Mouse (Mus musculus) ES-E14 (cell line): ENCODE data around the gene Acadsb. TPM values are rescaled to one million over a fixed set of nuclear protein-coding genes. Genes with fewer than 3 reads are reported as not detected.

Source experiments
- DNase-seq: peaks from one replicate; pipeline ENCODE4 v3.0.0-alpha.2; 2013; ENCODE audit warnings: low read depth, low spot score
- H3K27ac ChIP-seq: 2 replicates; pipeline ENCODE4 v1.5.1; 2012; ENCODE audit warnings: low read depth, mild to moderate bottlenecking, low read length, moderate library complexity, mixed read lengths; ENCODE audit not compliant: poor library complexity, insufficient read depth, severe bottlenecking
- H3K36me3 ChIP-seq: 2 replicates; pipeline ENCODE4 v1.6.1; 2012; ENCODE audit warnings: mild to moderate bottlenecking, low read length, moderate library complexity, mixed read lengths; ENCODE audit not compliant: control insufficient read depth, poor library complexity, insufficient read depth, severe bottlenecking
- H3K4me1 ChIP-seq, 2 experiments: fragments of 150-350 bp in 1 of 2; sonication (generic) in 1 of 2; 2 replicates each; pipeline ENCODE4 v1.6.1; 2012; ENCODE audit warnings: low read length in 2 of 2, mild to moderate bottlenecking in 1 of 2, mixed read lengths in 1 of 2; ENCODE audit not compliant: control insufficient read depth in 2 of 2, insufficient read depth in 2 of 2, poor library complexity in 1 of 2
- H3K4me3 ChIP-seq, 2 experiments: fragments of 150-350 bp in 1 of 2; sonication (generic) in 1 of 2; 2 replicates each; pipeline ENCODE4 v1.5.1; 2012; ENCODE audit warnings: low read length in 2 of 2, low read depth in 1 of 2, mild to moderate bottlenecking in 1 of 2, mixed read lengths in 1 of 2; ENCODE audit not compliant: insufficient read depth in 1 of 2, poor library complexity in 1 of 2, severe bottlenecking in 1 of 2
- H3K9ac ChIP-seq: 2 replicates; pipeline ENCODE4 v1.6.1; 2012; ENCODE audit warnings: low read depth, mild to moderate bottlenecking, low read length, mixed read lengths; ENCODE audit not compliant: poor library complexity, insufficient read depth, severe bottlenecking
- H3K9me3 ChIP-seq: fragments of 150-350 bp; sonication (generic); 2 replicates; pipeline ENCODE4 v1.6.1; 2012; ENCODE audit warnings: low read depth, mild to moderate bottlenecking, low read length; ENCODE audit not compliant: control insufficient read depth, insufficient read depth
- CHD2 ChIP-seq: IDR thresholded peaks from 2 replicates; pipeline ENCODE4 v1.6.1; 2014; ENCODE audit warnings: mild to moderate bottlenecking, low read depth, low read length, inconsistent platforms
- HCFC1 ChIP-seq: IDR thresholded peaks from 2 replicates; pipeline ENCODE4 v1.6.1; 2012; ENCODE audit warnings: low read length, inconsistent platforms, borderline replicate concordance; ENCODE audit not compliant: insufficient read depth
- MAFK ChIP-seq: IDR thresholded peaks from 2 replicates; pipeline ENCODE4 v1.6.1; 2014; ENCODE audit warnings: mild to moderate bottlenecking, low read depth, low read length, inconsistent platforms; ENCODE audit not compliant: insufficient read depth
- ZC3H11A ChIP-seq: IDR thresholded peaks from 2 replicates; pipeline ENCODE4 v1.6.1; 2012; ENCODE audit warnings: low read depth, mild to moderate bottlenecking, inconsistent platforms, low read length, borderline replicate concordance
- ZNF384 ChIP-seq: IDR thresholded peaks from 2 replicates; pipeline ENCODE4 v1.6.1; 2012; ENCODE audit warnings: low read depth, low read length, inconsistent platforms
- in situ Hi-C, 2 experiments: fragments of 600-800 bp; cut with MboI; formaldehyde crosslinking; loops; one replicate each; pipeline ENCODE4 v1.15.1; 2025; ENCODE audit warnings: low sequenced_read_pairs in 2 of 2, inconsistent platforms in 1 of 2; ENCODE audit not compliant: unreplicated experiment in 2 of 2
- total RNA-seq: library from RNA; depleted of rRNA; stranded (reverse); fragments of 300-350 nt; gene quantifications from 2 replicates; pipeline ENCODE4 v1.2.3, GENCODE M21; 2012; rRNA removed

Gene Acadsb
- total RNA-seq, 1 experiment: 22.4 TPM

DNA sequence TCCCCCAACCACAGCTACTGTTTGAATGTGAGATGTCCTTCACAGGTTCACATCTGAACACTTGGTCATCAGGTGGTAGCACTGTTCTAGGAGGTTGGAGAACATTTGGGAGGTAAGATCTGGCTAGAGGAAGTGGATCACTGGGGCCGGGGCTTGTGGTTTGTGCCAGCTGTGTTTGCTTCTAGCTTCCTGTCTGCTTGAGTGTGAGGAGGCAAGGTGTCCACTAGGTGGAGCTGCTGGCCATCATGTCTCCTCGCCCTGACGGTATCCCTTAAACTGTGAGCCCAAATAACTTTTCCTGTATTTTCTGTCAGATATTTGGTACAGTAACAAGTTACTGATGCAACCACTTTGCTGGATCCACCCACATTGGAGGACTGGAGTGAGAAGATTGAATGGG lies 59.1 kb downstream of the Acadsb start:
- H3K4me1 ChIP-seq: no peaks in the 10 kb centered on the region
- in situ Hi-C loops: no loop called here
- peak; percentile 39 for DNase-seq
- TF ChIP-seq ZC3H11A (peak; percentile 43; the same call in 1 of the 2 replicates), ZNF384 (no peak), HCFC1 (no peak), CHD2 (no peak), MAFK (no peak)
- H3K36me3 ChIP-seq: no peaks in the 10 kb centered on the region
- H3K4me3 ChIP-seq: no peak overlapping the region
- no peaks in the 10 kb centered on the region for H3K9me3 ChIP-seq
- no peak overlapping the region for H3K9ac ChIP-seq
- H3K27ac ChIP-seq: no peak overlapping the region

DNA sequence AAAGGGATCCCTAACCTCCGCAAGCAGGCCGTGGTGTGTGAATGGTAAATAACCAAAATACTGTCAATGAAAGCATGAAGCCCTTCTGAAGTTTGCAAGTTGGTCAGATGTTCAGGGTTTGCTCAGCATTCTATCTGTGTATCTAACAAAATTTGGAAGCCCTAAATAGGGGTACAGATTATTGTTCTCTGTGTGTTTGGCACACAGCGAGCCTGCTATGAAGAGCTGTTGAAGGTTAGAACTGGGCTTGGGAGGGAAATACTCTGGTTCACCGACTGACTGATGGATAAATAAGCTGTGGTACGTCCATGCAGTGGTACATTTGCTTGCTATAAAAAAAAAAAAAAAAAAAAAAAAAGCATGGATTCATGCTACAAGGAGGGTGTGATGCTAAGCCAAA lies 61.1 kb downstream of the Acadsb start:
- TF ChIP-seq HCFC1: no peak
- TF ChIP-seq CHD2: no peak
- no peak for TF ChIP-seq MAFK
- TF ChIP-seq ZNF384: no peak
- TF ChIP-seq ZC3H11A: no peak
- Histone ChIP-seq H3K27ac (no peak overlapping the region), H3K9ac (no peak overlapping the region), H3K4me3 (no peak overlapping the region), H3K4me1 (no peaks in the 10 kb centered on the region), H3K36me3 (no peaks in the 10 kb centered on the region), H3K9me3 (no peaks in the 10 kb centered on the region)
- in situ Hi-C loops: no loop called here
- DNase-seq: no peak

DNA sequence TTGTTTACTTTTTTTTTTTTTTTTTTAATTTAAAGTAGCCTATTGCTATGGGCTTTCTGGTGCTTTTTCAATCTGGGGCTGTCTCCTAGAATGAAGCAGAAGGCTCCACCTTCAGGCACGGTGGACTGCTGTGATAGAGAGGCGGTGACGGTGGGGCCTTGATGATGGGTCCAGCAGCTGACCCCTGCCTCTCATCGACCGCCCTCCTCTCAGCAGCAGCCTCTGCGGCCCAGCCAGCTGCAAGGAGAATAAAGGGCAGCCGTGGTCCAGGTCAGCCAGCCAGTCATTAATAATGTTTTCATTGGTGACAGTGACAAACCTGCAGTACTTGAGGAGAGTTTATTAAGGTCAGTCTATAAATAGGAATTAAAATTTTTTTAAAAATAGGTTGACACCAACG lies 66.7 kb downstream of the Acadsb start:
- DNase-seq: no peak
- no peaks in the 10 kb centered on the region for H3K36me3 ChIP-seq
- TF ChIP-seq HCFC1 (no peak), MAFK (no peak), ZC3H11A (no peak), CHD2 (no peak), ZNF384 (no peak)
- no peaks in the 10 kb centered on the region for H3K9me3 ChIP-seq
- no peaks in the 10 kb centered on the region for H3K4me1 ChIP-seq
- H3K9ac ChIP-seq: no peak overlapping the region
- H3K27ac ChIP-seq: no peak overlapping the region
- no peak overlapping the region for H3K4me3 ChIP-seq
- in situ Hi-C loops: no loop called here

DNA sequence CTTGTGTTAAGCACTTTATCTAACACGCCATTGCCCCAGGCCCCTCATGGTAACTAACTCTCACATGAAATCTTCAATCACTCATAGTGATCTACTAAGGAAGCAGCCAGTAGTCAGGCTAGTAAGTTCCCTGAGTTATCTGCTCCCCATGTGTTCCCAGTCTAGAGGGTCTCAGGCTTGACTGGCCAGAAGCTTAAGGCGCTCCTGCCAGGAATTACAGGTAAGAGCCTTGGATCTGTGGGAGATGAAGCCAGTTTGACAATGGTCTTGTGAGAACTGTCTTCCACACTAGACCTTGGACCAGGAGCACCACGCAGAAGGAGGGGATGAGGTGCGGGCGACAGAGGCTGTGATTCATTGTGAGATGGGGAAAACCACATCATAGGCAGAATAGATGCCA lies 68.0 kb downstream of the Acadsb start:
- DNase-seq: no peak
- Histone ChIP-seq H3K4me1 (no peaks in the 10 kb centered on the region), H3K9ac (no peak overlapping the region), H3K27ac (no peak overlapping the region), H3K4me3 (no peak overlapping the region), H3K36me3 (no peaks in the 10 kb centered on the region), H3K9me3 (no peaks in the 10 kb centered on the region)
- in situ Hi-C loops: no loop called here
- TF ChIP-seq CHD2 (no peak), ZNF384 (no peak), MAFK (no peak), ZC3H11A (no peak), HCFC1 (no peak)

Other genes with a start within 250 kb of the Acadsb start
- gene 5430419D17Rik, start 236.2 kb upstream of the Acadsb start, total RNA-seq: 0.04 and 0.05 TPM in 2 replicates
- 0.16 and 0.71 TPM in 2 replicates for gene Cuzd1, start 88.3 kb upstream of the Acadsb start, total RNA-seq
- gene Fam24b, start 81.1 kb upstream of the Acadsb start, total RNA-seq: not detected in 2 replicates
- gene Fam24a, start 76.7 kb upstream of the Acadsb start, total RNA-seq: not detected in 2 replicates
- 14.3 and 23.1 TPM in 2 replicates for gene 2310057M21Rik, start 47.8 kb upstream of the Acadsb start, total RNA-seq
- 44.5 and 50.6 TPM in 2 replicates for gene Pstk, start 39.5 kb upstream of the Acadsb start, total RNA-seq
- 9.1 and 9.2 TPM in 2 replicates for gene Ikzf5, start 80 bp upstream of the Acadsb start, total RNA-seq
- gene Hmx3, start 132.3 kb downstream of the Acadsb start, total RNA-seq: not detected in 2 replicates
- gene Hmx2, start 138.2 kb downstream of the Acadsb start, total RNA-seq: 0.18 and 0.21 TPM in 2 replicates
- 127 and 131 TPM in 2 replicates for gene Bub3, start 149.6 kb downstream of the Acadsb start, total RNA-seq